2 mouse cellular contexts compared by ENCODE assay signal in the genomic region with DNA sequence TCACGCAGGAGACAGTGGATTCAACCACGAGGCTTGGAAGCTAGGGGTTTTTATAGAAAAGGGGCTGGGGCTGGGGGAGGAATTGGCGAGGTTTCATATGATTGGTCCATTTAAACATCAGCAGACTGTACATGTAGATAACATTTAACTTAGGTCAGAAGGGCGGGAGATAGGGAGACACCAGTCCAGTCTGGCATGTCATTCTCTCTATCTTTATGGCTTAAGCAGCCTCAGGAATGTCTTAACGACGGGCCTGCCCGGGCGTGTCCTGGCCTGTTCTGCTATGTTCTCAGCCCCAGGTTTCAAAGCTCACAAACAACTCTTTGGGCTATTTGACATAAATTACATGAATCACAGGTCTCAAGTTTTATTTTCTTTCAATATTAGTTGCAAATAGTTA.
A peak's percentile ranks its signal among the peaks of the same experiment; 100 is the strongest.
ATAC-seq and TF ChIP-seq lines count a peak whose summit lies in the region.
"Not testable (repeated sequence)": the region's sequence is repeated elsewhere in the genome, so short reads cannot be mapped to it uniquely, and the experiment has no call there.

No protein-coding gene starts in this region.

- 0 out of 2 replicates have a peak overlapping the region, but pooled peaks have one; percentile 44 for H3K27ac ChIP-seq in ES-Bruce4 (ENCODE audit: insufficient read depth, low read length)
- not testable (repeated sequence) for H3K27ac ChIP-seq in intestine, postnatal 0 days (ENCODE audit: low read depth, low read length)

- peak; percentile 92 for ATAC-seq in intestine, postnatal 0 days

- H3K27me3 ChIP-seq in ES-Bruce4 (ENCODE audit: control insufficient read depth, insufficient read depth, low read length, poor library complexity, severe bottlenecking); intestine, postnatal 0 days (replicated peaks; ENCODE audit: control insufficient read depth, insufficient read depth, low read length): not testable (repeated sequence)

- not testable (repeated sequence) for H3K4me3 ChIP-seq in ES-Bruce4 (ENCODE audit: low read depth, low read length); intestine, postnatal 0 days (ENCODE audit: low read depth, low read length)

- TF ChIP-seq POLR2A in ES-Bruce4 (IDR thresholded peaks at IDR 0.05; ENCODE audit: insufficient read depth, low read length), result not testable (repeated sequence)

- not testable (repeated sequence) for H3K4me1 ChIP-seq in ES-Bruce4 (ENCODE audit: control insufficient read depth, insufficient read depth, low read length); intestine, postnatal 0 days (replicated peaks; ENCODE audit: control insufficient read depth, insufficient read depth, low read length)

- not testable (repeated sequence) for TF ChIP-seq CTCF in ES-Bruce4 (IDR thresholded peaks at IDR 0.05; ENCODE audit: low read depth, low read length); intestine, postnatal 0 days (IDR thresholded peaks at IDR 0.05; ENCODE audit: low read depth)

- peaks cover 17% of the 10 kb centered on the region for H3K9me3 ChIP-seq in ES-Bruce4 (replicated peaks; ENCODE audit: control insufficient read depth, insufficient read depth, low read length, poor library complexity, severe bottlenecking)
- H3K9me3 ChIP-seq in intestine, postnatal 0 days (ENCODE audit: control insufficient read depth), result not testable (repeated sequence)

- 31% methylated on average over 8 of the region's 8 CpGs for WGBS in intestine, postnatal 0 days

- not testable (repeated sequence) for H3K4me2 ChIP-seq in intestine, postnatal 0 days (replicated peaks; ENCODE audit: low read depth)

- H3K9ac ChIP-seq in ES-Bruce4 (ENCODE audit: low read depth, poor library complexity, severe bottlenecking); intestine, postnatal 0 days (ENCODE audit: low read depth, low read length): not testable (repeated sequence)

- H3K36me3 ChIP-seq in ES-Bruce4 (ENCODE audit: control insufficient read depth, insufficient read depth, low read length, poor library complexity, severe bottlenecking); intestine, postnatal 0 days (ENCODE audit: control insufficient read depth, insufficient read depth): not testable (repeated sequence)

- TF ChIP-seq EP300 in ES-Bruce4 (IDR thresholded peaks at IDR 0.05; ENCODE audit: insufficient read depth, low read depth, low read length), result not testable (repeated sequence)
